In the genomic region with DNA sequence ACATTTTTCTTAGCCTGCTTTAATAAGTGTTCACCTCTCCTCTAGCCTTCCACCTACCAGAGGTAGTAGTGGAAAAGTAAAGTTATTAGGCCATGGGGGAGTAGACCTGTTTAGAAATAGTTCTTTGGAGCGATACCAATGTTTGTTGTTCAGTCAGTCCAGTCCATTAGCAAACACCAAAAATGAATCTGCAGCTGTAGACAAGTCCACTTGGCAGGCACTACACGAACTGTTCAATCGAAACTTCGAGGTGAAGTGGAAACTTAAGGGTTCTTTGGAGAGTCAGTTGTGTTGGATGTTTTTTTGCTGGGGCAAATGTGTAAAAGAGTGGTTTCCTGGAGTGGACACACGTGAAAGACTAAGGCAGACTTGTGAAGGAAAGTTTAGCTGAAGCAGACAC, we compare ENCODE assay signal across 13 mouse cellular contexts.
"Had no signal": no experiment of that assay in that cellular context is flagged by ENCODE, and none has a peak within 500 bp of the region (broad histone marks: within the 10 kb centered on the region; RNA-seq: fewer than 3 reads in every experiment).

No protein-coding gene starts in this region.

- H3K9me3 ChIP-seq: intestine, embryonic 15.5 days; limb, embryonic 10.5 days; lung, embryonic 15.5 days; midbrain, embryonic 15.5 days; neural tube, embryonic 12.5 days; stomach, embryonic 15.5 days had no signal

- ATAC-seq: intestine, embryonic 15.5 days; midbrain, embryonic 15.5 days had no signal

- H3K9ac ChIP-seq: intestine, embryonic 15.5 days; liver, embryonic 14.5 days; lung, embryonic 15.5 days; midbrain, embryonic 15.5 days; neural tube, embryonic 12.5 days; stomach, embryonic 15.5 days had no signal

- H3K27me3 ChIP-seq: intestine, embryonic 15.5 days; lung, embryonic 15.5 days; midbrain, embryonic 15.5 days; neural tube, embryonic 12.5 days; stomach, embryonic 15.5 days had no signal

- H3K27ac ChIP-seq: intestine, embryonic 15.5 days; left cerebral cortex, adult 2 months; limb, embryonic 10.5 days; liver, embryonic 14.5 days; lung, embryonic 15.5 days; midbrain, embryonic 15.5 days; neural tube, embryonic 12.5 days; stomach, embryonic 15.5 days had no signal

- H3K4me1 ChIP-seq: intestine, embryonic 15.5 days; limb, embryonic 10.5 days; lung, embryonic 15.5 days; midbrain, embryonic 15.5 days; neural tube, embryonic 12.5 days; stomach, embryonic 15.5 days had no signal

- H3K4me3 ChIP-seq: intestine, embryonic 15.5 days; left cerebral cortex, adult 2 months; limb, embryonic 10.5 days; lung, embryonic 15.5 days; midbrain, embryonic 15.5 days; neural tube, embryonic 12.5 days; stomach, embryonic 15.5 days had no signal

- DNase-seq: kidney, adult 18-20 months; kidney, postnatal 14 days; thymus, adult 2 months; thymus, postnatal 25 days had no signal

- H3K4me2 ChIP-seq: intestine, embryonic 15.5 days; lung, embryonic 15.5 days; midbrain, embryonic 11.5 days; midbrain, embryonic 15.5 days; neural tube, embryonic 12.5 days; stomach, embryonic 15.5 days had no signal
